Mouse (Mus musculus): ENCODE measurements around the gene Krt13. TPM values are rescaled to one million over a fixed set of nuclear protein-coding genes. Genes with fewer than 3 reads are reported as not detected.

Krt13 gene
- polyA plus RNA-seq, 1 experiment from 2014 or later, result 779 TPM

- Histone ChIP-seq H3K4me2 (no peak overlapping the region), H3K9me3 (no peaks in the 10 kb centered on the region), H3K27ac (no peak overlapping the region), H3K9ac (no peak overlapping the region), H3K4me3 (replicated peaks) (no peak overlapping the region), H3K4me1 (no peaks in the 10 kb centered on the region), H3K36me3 (no peaks in the 10 kb centered on the region), H3K27me3 (replicated peaks) (no peaks in the 10 kb centered on the region)
- WGBS, result 57% methylated on average over 15 of the region's 15 CpGs
- ATAC-seq (ENCODE audit: insufficient read depth, low FRiP score, low read depth), result no peak
Measured at GRCm38 (mm10) chr11:100102693-100103429, 18.5 kb downstream of the Krt13 start.

GRCm38 (mm10) chr11:100100391-100100790, 21.0 kb downstream of the Krt13 start:
- no peak overlapping the region for H3K9ac ChIP-seq
- ATAC-seq (ENCODE audit: insufficient read depth, low FRiP score, low read depth), result no peak
- H3K4me3 ChIP-seq (replicated peaks), result no peak overlapping the region
- H3K36me3 ChIP-seq, result no peaks in the 10 kb centered on the region
- 76% methylated on average over 4 of the region's 4 CpGs for WGBS
- no peaks in the 10 kb centered on the region for H3K9me3 ChIP-seq
- no peak overlapping the region for H3K4me2 ChIP-seq
- no peak overlapping the region; the same call in 1 of the 2 replicates for H3K27ac ChIP-seq
- H3K4me1 ChIP-seq, result no peaks in the 10 kb centered on the region
- H3K27me3 ChIP-seq (replicated peaks), result no peaks in the 10 kb centered on the region

- no peak for ATAC-seq (ENCODE audit: insufficient read depth, low FRiP score, low read depth)
- Histone ChIP-seq H3K9me3 (no peaks in the 10 kb centered on the region), H3K9ac (no peak overlapping the region), H3K4me2 (no peak overlapping the region), H3K36me3 (no peaks in the 10 kb centered on the region), H3K27ac (no peak overlapping the region), H3K4me3 (replicated peaks) (no peak overlapping the region), H3K4me1 (no peaks in the 10 kb centered on the region), H3K27me3 (replicated peaks) (no peaks in the 10 kb centered on the region)
- WGBS, result 59% methylated on average over 9 of the region's 9 CpGs
Measured at GRCm38 (mm10) chr11:100097819-100098218, 23.5 kb downstream of the Krt13 start.

- Histone ChIP-seq H3K27me3 (replicated peaks) (no peaks in the 10 kb centered on the region), H3K4me3 (replicated peaks) (no peak within 1 kb of the TSS), H3K4me2 (no peak within 1 kb of the TSS), H3K9me3 (no peaks in the 10 kb centered on the region), H3K36me3 (no peaks in the 10 kb centered on the region), H3K9ac (no peak within 1 kb of the TSS), H3K4me1 (no peaks in the 10 kb centered on the region), H3K27ac (no peak within 1 kb of the TSS)
- 88% methylated on average over 9 of the region's 9 CpGs for WGBS
- no peak for ATAC-seq (ENCODE audit: insufficient read depth, low FRiP score, low read depth)
Measured at GRCm38 (mm10) chr11:100096141-100096540, 25.2 kb downstream of the Krt13 start, which contains the start of gene Krt35. Gene Krt35 (minus strand): TSS chr11:100096241.

- Histone ChIP-seq H3K9ac (no peak overlapping the region), H3K27ac (no peak overlapping the region), H3K36me3 (no peaks in the 10 kb centered on the region), H3K9me3 (no peaks in the 10 kb centered on the region), H3K4me2 (no peak overlapping the region), H3K4me3 (replicated peaks) (no peak overlapping the region), H3K27me3 (replicated peaks) (no peaks in the 10 kb centered on the region), H3K4me1 (no peaks in the 10 kb centered on the region)
- WGBS, result 62% methylated on average over 7 of the region's 7 CpGs
- ATAC-seq (ENCODE audit: insufficient read depth, low FRiP score, low read depth), result no peak
Measured at GRCm38 (mm10) chr11:100088378-100089025, 32.9 kb downstream of the Krt13 start.

GRCm38 (mm10) chr11:100087861-100088260, 33.5 kb downstream of the Krt13 start, which contains the start of gene Krt32:
Gene Krt32 (minus strand): TSS chr11:100088226.
- Histone ChIP-seq H3K4me3 (replicated peaks) (no peak within 1 kb of the TSS), H3K9me3 (no peaks in the 10 kb centered on the region), H3K27me3 (replicated peaks) (no peaks in the 10 kb centered on the region), H3K4me2 (no peak within 1 kb of the TSS), H3K9ac (no peak within 1 kb of the TSS), H3K27ac (no peak within 1 kb of the TSS), H3K4me1 (no peaks in the 10 kb centered on the region), H3K36me3 (no peaks in the 10 kb centered on the region)
- 88% methylated on average over 10 of the region's 10 CpGs for WGBS
- no peak for ATAC-seq (ENCODE audit: insufficient read depth, low FRiP score, low read depth)

GRCm38 (mm10) chr11:100073873-100074272, 47.5 kb downstream of the Krt13 start:
- H3K27me3 ChIP-seq (replicated peaks), result no peaks in the 10 kb centered on the region
- no peaks in the 10 kb centered on the region for H3K9me3 ChIP-seq
- H3K9ac ChIP-seq, result no peak overlapping the region
- peak; percentile 63 for ATAC-seq (ENCODE audit: insufficient read depth, low FRiP score, low read depth)
- H3K4me3 ChIP-seq (replicated peaks), result no peak overlapping the region
- peak overlapping the region; percentile 67; the same call in 1 of the 2 replicates for H3K27ac ChIP-seq
- no peaks in the 10 kb centered on the region for H3K4me1 ChIP-seq
- no peak overlapping the region for H3K4me2 ChIP-seq
- H3K36me3 ChIP-seq, result no peaks in the 10 kb centered on the region
- WGBS, result 43% methylated on average over 1 of the region's 1 CpGs

Other genes with a start within 250 kb of the Krt13 start
- gene Krtap9-1, start 248.2 kb downstream of the Krt13 start, polyA plus RNA-seq (2015; fragmentation: Nextera tagmentation; extraction: Ambion mirVana), result not detected in 2 replicates
- gene Gm11567, start 242.4 kb downstream of the Krt13 start, polyA plus RNA-seq (2015; fragmentation: Nextera tagmentation; extraction: Ambion mirVana), result not detected in 2 replicates
- not detected in 2 replicates for gene Krtap31-1, start 213.6 kb downstream of the Krt13 start, polyA plus RNA-seq (2015; fragmentation: Nextera tagmentation; extraction: Ambion mirVana)
- gene Gm11565, start 206.8 kb downstream of the Krt13 start, polyA plus RNA-seq (2015; fragmentation: Nextera tagmentation; extraction: Ambion mirVana), result not detected in 2 replicates
- gene Krtap31-2, start 185.3 kb downstream of the Krt13 start, polyA plus RNA-seq (2015; fragmentation: Nextera tagmentation; extraction: Ambion mirVana), result not detected in 2 replicates
- gene Krtap9-5, start 173.1 kb downstream of the Krt13 start, polyA plus RNA-seq (2015; fragmentation: Nextera tagmentation; extraction: Ambion mirVana), result not detected in 2 replicates
- not detected in 2 replicates for gene Krtap29-1, start 142.5 kb downstream of the Krt13 start, polyA plus RNA-seq (2015; fragmentation: Nextera tagmentation; extraction: Ambion mirVana)
- gene Krtap16-1, start 135.0 kb downstream of the Krt13 start, polyA plus RNA-seq (2015; fragmentation: Nextera tagmentation; extraction: Ambion mirVana), result not detected in 2 replicates
- gene Krtap17-1, start 127.6 kb downstream of the Krt13 start, polyA plus RNA-seq (2015; fragmentation: Nextera tagmentation; extraction: Ambion mirVana), result 0.30 TPM in 1 of 2 replicates, not detected in the other
- 0.15 and 0.35 TPM in 2 replicates for gene Krt33a, start 105.4 kb downstream of the Krt13 start, polyA plus RNA-seq (2015; fragmentation: Nextera tagmentation; extraction: Ambion mirVana)
- gene Krt33b, start 91.7 kb downstream of the Krt13 start, polyA plus RNA-seq (2015; fragmentation: Nextera tagmentation; extraction: Ambion mirVana), result not detected in 2 replicates
- gene Krt34, start 80.0 kb downstream of the Krt13 start, polyA plus RNA-seq (2015; fragmentation: Nextera tagmentation; extraction: Ambion mirVana), result 0.41 and 0.91 TPM in 2 replicates
- gene Krt31, start 71.0 kb downstream of the Krt13 start, polyA plus RNA-seq (2015; fragmentation: Nextera tagmentation; extraction: Ambion mirVana), result 0.46 and 0.69 TPM in 2 replicates
- not detected in 2 replicates for gene Krt32, start 33.3 kb downstream of the Krt13 start, polyA plus RNA-seq (2015; fragmentation: Nextera tagmentation; extraction: Ambion mirVana)
- 0.32 TPM in 1 of 2 replicates, not detected in the other for gene Krt35, start 25.3 kb downstream of the Krt13 start, polyA plus RNA-seq (2015; fragmentation: Nextera tagmentation; extraction: Ambion mirVana)
- 0.13 and 0.37 TPM in 2 replicates for gene Krt36, start 15.9 kb downstream of the Krt13 start, polyA plus RNA-seq (2015; fragmentation: Nextera tagmentation; extraction: Ambion mirVana)
- gene Krt15, start 14.4 kb upstream of the Krt13 start, polyA plus RNA-seq (2015; fragmentation: Nextera tagmentation; extraction: Ambion mirVana), result 698 and 1,006 TPM in 2 replicates
- 796 and 889 TPM in 2 replicates for gene Krt19, start 27.1 kb upstream of the Krt13 start, polyA plus RNA-seq (2015; fragmentation: Nextera tagmentation; extraction: Ambion mirVana)
- not detected in 2 replicates for gene Krt9, start 71.7 kb upstream of the Krt13 start, polyA plus RNA-seq (2015; fragmentation: Nextera tagmentation; extraction: Ambion mirVana)
- gene Krt14, start 86.0 kb upstream of the Krt13 start, polyA plus RNA-seq (2015; fragmentation: Nextera tagmentation; extraction: Ambion mirVana), result 17.3 and 25.8 TPM in 2 replicates
- 0.68 and 0.80 TPM in 2 replicates for gene Krt16, start 127.3 kb upstream of the Krt13 start, polyA plus RNA-seq (2015; fragmentation: Nextera tagmentation; extraction: Ambion mirVana)
- gene Krt17, start 139.5 kb upstream of the Krt13 start, polyA plus RNA-seq (2015; fragmentation: Nextera tagmentation; extraction: Ambion mirVana), result 24.8 and 28.8 TPM in 2 replicates
- not detected in 2 replicates for gene Krt42, start 148.3 kb upstream of the Krt13 start, polyA plus RNA-seq (2015; fragmentation: Nextera tagmentation; extraction: Ambion mirVana)
- 1,590 and 1,651 TPM in 2 replicates for gene Eif1, start 198.3 kb upstream of the Krt13 start, polyA plus RNA-seq (2015; fragmentation: Nextera tagmentation; extraction: Ambion mirVana)
- gene Gast, start 212.8 kb upstream of the Krt13 start, polyA plus RNA-seq (2015; fragmentation: Nextera tagmentation; extraction: Ambion mirVana), result 15.1 and 16.3 TPM in 2 replicates
- 15.5 and 16.7 TPM in 2 replicates for gene Hap1, start 234.6 kb upstream of the Krt13 start, polyA plus RNA-seq (2015; fragmentation: Nextera tagmentation; extraction: Ambion mirVana)